Mouse (Mus musculus) ovary, adult 2 months (tissue): Measurements from ENCODE around the gene Trappc6a. TPM values are rescaled to one million over a fixed set of nuclear protein-coding genes. Genes with fewer than 3 reads are reported as not detected.

Experiments
- polyA plus RNA-seq: library from polyadenylated mRNA; depleted of rRNA; stranded (reverse); fragments of >200 nt; gene quantifications from 2 replicates; pipeline ENCODE4 v1.2.3, GENCODE M21; 2012; rRNA removed

Gene Trappc6a
- polyA plus RNA-seq: 122 and 123 TPM in 2 replicates

GRCm38 (mm10) chr7:19508150-19508923 is at the start of gene Trappc6a, which contains the start of gene Bloc1s3:
Gene Trappc6a (plus strand): TSS chr7:19508395.
Gene Bloc1s3 (minus strand): TSS chr7:19508367.

DNA sequence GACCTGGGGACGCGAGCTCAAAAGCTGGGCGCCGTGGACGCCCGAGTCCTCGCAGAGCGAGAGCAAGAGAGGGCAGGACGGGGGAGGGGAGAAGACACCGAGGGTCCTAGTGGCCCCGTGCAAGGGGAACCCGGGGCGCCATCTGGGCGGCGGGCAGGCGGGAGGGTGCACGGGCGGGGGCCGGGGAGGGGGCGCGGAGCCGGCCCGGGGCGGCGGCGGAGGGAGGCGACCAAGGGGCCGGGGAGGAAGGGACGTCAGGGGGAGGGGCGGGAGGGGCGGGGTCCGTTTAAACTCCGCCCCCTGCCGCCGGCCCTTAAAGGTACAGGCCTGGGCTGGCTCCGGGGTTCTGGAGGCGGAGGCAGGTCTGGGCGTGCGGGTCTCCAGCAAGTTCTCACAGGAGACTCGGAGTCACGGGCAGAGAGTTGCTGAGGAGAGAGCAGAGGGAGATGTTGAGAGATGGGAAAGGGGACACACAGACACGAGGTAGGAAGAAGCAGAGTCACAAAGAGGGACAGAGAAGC is 49.5 kb upstream of the Trappc6a start, which contains the start of gene Mark4:
TSS of gene Mark4 (minus strand) at position 231 of the 521 bp plus-strand sequence.

DNA sequence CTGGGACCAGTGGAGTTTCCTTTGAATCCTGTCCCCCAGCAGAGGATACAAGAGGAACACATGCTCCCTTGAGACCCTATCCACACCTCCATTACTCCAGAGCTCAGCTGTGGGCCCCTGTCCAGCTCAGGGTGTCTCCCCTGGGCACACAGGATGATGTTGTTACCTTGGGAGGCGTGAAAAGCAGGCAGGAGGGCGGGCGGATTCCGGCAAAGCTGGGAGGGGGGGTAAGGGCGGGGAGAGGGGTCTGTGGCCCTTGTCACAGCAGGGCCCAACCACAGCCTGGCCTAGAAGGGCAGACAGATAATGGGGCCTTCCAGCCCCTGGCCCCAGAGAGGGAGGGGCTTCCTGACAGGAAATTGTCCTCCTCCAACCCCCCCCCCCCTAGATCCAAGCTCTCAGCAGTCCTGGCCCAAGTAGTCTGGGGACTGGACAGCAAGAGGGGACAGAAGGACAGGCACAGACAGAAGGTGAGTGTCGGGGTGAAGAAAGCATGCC is 45.3 kb upstream of the Trappc6a start, which contains the start of gene Exoc3l2:
TSS of gene Exoc3l2 (plus strand) at position 448 of the 498 bp plus-strand sequence.

DNA sequence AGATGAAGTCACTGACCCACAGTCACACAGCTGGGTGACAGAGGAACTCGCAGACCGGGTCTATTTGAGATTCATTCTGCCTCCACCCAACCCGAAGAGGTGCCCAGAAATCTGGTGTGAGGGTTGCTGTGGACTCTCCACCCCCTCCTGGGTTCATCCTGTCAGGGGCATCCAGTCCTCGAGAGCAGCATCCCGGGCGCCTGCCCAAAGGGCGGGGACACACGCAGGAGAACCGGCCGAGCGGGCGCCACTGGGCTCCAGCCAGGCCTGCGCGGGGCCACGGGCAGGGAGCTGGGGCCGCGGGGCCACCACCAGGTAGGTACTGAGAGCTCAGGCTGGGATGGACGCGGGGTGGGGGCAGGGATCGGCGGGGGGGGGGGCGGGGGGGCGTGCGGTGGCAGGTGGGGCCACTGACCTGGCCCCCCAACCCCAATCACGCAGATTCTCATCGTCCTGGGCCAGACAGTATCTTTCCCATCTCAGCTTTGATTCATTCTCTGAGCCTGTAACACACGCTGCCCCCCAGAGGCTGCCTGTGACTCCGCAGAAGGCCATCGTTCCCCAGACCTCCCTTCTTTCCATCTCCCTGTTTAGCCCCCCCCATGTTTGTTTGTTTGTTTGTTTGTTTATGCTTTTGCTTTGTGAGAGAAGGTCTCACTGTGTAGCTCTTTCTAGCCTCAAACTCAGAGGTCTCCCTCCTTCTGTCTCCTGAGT is 9.6 kb downstream of the Trappc6a start, which contains the start of gene Nkpd1:
TSS of gene Nkpd1 (plus strand) at position 187 of the 714 bp plus-strand sequence.

GRCm38 (mm10) chr7:19562643-19563410 is 54.6 kb downstream of the Trappc6a start, which contains the start of gene Ppp1r37:
Gene Ppp1r37 (minus strand): TSS chr7:19563076.

Other genes starting within 250 kb of the Trappc6a start
- 197 and 215 TPM in 2 replicates for gene Vasp, start 236.6 kb upstream of the Trappc6a start, polyA plus RNA-seq
- gene Ppm1n, start 228.3 kb upstream of the Trappc6a start, polyA plus RNA-seq: 0.18 and 0.25 TPM in 2 replicates
- 31.9 and 40.5 TPM in 2 replicates for gene Rtn2, start 225.8 kb upstream of the Trappc6a start, polyA plus RNA-seq
- 5.1 and 10.1 TPM in 2 replicates for gene Fosb, start 198.3 kb upstream of the Trappc6a start, polyA plus RNA-seq
- gene Ercc1, start 163.6 kb upstream of the Trappc6a start, polyA plus RNA-seq: 35.4 and 52.6 TPM in 2 replicates
- gene Cd3eap, start 148.9 kb upstream of the Trappc6a start, polyA plus RNA-seq: 10.1 and 12.5 TPM in 2 replicates
- gene Ppp1r13l, start 148.6 kb upstream of the Trappc6a start, polyA plus RNA-seq: 19.9 and 21.5 TPM in 2 replicates
- gene Ercc2, start 126.4 kb upstream of the Trappc6a start, polyA plus RNA-seq: 99.9 and 104 TPM in 2 replicates
- gene Klc3, start 104.3 kb upstream of the Trappc6a start, polyA plus RNA-seq: 11.6 and 13.6 TPM in 2 replicates
- 1.5 and 2.0 TPM in 2 replicates for gene Ckm, start 103.6 kb upstream of the Trappc6a start, polyA plus RNA-seq
- gene Mark4, start 49.6 kb upstream of the Trappc6a start, polyA plus RNA-seq: 56.2 and 68.8 TPM in 2 replicates
- 14.5 and 14.7 TPM in 2 replicates for gene Exoc3l2, start 45.1 kb upstream of the Trappc6a start, polyA plus RNA-seq
- 23.3 and 32.2 TPM in 2 replicates for gene Bloc1s3, start within 50 bp of the Trappc6a start, polyA plus RNA-seq
- gene Nkpd1, start 9.4 kb downstream of the Trappc6a start, polyA plus RNA-seq: 1.3 and 1.9 TPM in 2 replicates
- 147 and 159 TPM in 2 replicates for gene Ppp1r37, start 54.7 kb downstream of the Trappc6a start, polyA plus RNA-seq
- gene Zfp296, start 68.9 kb downstream of the Trappc6a start, polyA plus RNA-seq: 15.2 and 16.3 TPM in 2 replicates
- 230 and 252 TPM in 2 replicates for gene Gemin7, start 69.2 kb downstream of the Trappc6a start, polyA plus RNA-seq
- 248 and 417 TPM in 2 replicates for gene Clasrp, start 96.1 kb downstream of the Trappc6a start, polyA plus RNA-seq
- 34.7 and 48.6 TPM in 2 replicates for gene Relb, start 121.0 kb downstream of the Trappc6a start, polyA plus RNA-seq
- 131 and 152 TPM in 2 replicates for gene Clptm1, start 156.6 kb downstream of the Trappc6a start, polyA plus RNA-seq
- 1.2 and 3.3 TPM in 2 replicates for gene Apoc2, start 169.5 kb downstream of the Trappc6a start, polyA plus RNA-seq
- not detected in 2 replicates for gene Gm44805, start 173.0 kb downstream of the Trappc6a start, polyA plus RNA-seq
- gene Apoc4, start 173.1 kb downstream of the Trappc6a start, polyA plus RNA-seq: 2.4 and 7.3 TPM in 2 replicates
- gene Apoc1, start 184.3 kb downstream of the Trappc6a start, polyA plus RNA-seq: 3.8 and 11.0 TPM in 2 replicates
- 3,327 and 3,331 TPM in 2 replicates for gene Apoe, start 190.8 kb downstream of the Trappc6a start, polyA plus RNA-seq
- gene Tomm40, start 207.0 kb downstream of the Trappc6a start, polyA plus RNA-seq: 131 and 143 TPM in 2 replicates
- 136 and 141 TPM in 2 replicates for gene Nectin2, start 242.1 kb downstream of the Trappc6a start, polyA plus RNA-seq